Mouse (Mus musculus): ENCODE measurements at regions not wholly inside any gene's neighbourhood (a gene's known extent, or its start where the extent isn't known, plus 50 kb on each side); places are given as distances from the start of the nearest gene placed in this dataset.
"Not testable (repeated sequence)": the region's sequence is repeated elsewhere in the genome, so short reads cannot be mapped to it uniquely, and the experiment has no call there.

DNA sequence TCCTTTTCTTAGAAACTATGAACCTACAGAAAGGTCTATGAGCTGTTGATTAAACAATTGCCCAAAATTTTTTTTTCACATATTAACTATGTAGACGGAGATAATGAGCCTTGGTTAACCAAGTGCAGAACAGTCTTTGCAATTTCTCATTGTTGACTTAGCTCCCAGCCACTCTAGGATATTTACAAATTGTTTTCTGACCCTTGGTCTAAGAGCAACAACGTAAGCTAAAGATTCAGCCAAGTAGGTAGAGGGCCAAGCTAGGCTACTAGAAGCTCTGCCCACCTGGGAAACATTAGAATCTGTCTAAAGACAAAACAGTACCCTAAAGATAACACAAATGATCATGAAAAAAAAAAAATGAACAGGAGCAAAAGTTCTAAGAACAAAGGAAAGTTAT lies 67.5 kb upstream of the Map9 start:
- 54% methylated on average over 2 of the region's 2 CpGs for WGBS
- DNase-seq (ENCODE audit: low read depth, low spot score) = no peak

DNA sequence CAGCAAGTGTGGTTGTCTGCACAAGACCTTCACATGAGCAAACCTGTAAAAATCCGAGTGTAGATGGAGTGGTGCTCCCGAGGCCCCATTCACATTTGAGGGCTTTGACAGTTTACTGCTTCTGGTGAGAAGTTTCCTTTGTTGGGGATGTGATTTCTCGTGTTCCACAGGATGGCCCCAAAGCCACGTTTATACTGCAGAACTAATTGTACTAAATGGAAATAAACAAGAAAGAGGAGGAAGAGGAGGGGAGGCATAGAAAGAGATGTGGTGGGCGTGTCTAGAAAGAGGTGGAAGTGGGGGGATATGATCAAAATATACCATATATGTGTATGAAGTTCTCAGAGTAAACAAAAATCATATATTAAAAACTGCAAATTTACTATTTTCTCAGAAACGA lies 68.8 kb upstream of the Map9 start:
- no peak for DNase-seq (ENCODE audit: low read depth, low spot score)
- 69% methylated on average over 6 of the region's 6 CpGs for WGBS

DNA sequence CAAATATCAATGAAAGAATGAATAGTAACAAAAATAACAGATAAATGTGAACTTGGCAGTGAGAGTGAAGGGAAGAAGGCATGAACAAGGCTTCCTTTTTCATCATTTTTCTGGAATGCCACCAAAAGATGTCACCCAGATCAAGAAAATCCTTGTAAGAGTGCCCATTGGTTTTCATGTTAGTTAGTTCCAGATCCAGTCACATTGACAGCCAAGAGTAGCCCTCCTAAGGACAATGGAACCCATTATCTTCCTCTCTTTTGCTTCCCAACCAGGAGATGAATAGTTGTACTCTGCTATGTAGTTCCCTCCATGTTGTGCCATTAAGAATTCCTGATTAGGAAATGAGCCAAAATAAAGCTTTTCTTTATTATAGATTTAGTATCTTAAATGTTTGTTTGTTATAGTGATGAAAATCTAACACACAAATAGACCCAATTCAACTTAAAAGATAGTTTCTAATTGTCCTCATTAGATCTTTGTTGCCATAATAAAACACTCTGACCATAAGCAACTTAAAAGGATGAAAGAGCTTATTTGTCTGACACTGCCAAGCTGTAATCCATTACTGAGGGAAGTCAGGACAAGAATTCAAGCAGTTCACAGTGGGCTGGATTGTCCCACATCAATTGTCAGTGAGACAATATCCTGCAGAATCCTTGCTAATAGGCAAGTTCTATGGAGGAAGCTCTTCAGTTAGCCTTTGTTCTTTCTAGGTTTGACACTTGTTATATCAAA lies 80.7 kb upstream of the Map9 start:
- DNase-seq (ENCODE audit: low read depth, low spot score) = no peak

DNA sequence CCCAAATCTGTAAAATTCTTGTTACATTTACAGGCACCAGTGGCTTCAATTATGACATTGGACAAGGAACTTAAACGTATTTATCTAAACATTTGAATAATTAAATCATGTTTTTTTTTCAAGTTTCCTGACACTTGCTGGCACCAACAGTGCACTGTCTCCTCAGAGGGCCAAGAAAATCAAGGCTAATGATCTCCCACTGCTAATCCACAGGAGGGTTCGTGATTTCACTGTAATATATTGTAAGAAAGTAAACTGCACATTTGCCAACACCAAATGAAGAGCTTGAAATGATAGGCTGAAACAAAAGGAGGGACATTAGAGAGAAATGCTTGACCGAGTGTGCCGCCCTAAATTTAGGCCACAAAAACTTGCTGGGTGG lies 82.0 kb upstream of the Map9 start:
- no peak for DNase-seq (ENCODE audit: low read depth, low spot score)
- 56% methylated on average over 4 of the region's 4 CpGs for WGBS

DNA sequence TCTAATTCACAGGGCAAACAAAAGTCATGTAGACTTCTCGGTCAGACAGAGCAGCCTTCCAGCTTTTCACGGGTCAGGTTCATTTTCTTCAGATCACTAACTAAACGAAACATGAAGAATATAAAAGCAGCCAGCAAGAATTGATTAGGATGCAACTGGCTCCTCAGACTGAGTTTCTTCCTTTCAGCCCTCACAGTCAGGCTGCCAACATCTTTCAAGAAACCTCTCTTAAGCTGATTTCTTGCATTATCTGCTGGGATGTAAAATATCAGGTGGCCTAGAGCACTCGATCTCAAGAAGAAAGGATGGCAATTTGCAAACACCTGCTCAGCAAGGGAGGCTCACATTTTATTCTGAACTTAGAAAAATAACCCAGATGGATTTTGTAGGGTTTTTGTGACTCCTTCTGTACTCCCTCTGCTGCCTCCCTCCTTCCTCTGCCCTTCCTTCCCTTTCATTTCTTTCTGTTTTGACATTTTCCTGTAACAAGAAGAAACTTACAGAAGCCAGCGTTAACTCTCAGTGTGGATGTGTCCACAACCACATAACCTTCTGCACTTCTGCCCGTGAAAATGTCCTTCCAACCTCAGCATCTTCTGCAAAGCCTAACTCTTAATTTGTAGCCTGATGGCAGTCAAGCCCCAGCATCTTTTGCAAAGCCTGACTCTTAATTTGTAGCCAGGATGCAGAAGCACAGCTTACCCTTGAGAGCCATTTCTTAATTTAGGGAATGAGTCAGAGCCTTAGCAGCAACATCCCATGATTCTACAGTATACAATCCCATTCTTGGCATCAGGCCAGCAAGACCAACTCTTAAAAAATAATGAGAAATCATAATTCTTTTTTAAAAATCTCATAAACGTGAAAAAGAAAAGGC lies 82.7 kb upstream of the Map9 start:
- WGBS = 62% methylated on average over 7 of the region's 7 CpGs
- no peak for DNase-seq (ENCODE audit: low read depth, low spot score)

DNA sequence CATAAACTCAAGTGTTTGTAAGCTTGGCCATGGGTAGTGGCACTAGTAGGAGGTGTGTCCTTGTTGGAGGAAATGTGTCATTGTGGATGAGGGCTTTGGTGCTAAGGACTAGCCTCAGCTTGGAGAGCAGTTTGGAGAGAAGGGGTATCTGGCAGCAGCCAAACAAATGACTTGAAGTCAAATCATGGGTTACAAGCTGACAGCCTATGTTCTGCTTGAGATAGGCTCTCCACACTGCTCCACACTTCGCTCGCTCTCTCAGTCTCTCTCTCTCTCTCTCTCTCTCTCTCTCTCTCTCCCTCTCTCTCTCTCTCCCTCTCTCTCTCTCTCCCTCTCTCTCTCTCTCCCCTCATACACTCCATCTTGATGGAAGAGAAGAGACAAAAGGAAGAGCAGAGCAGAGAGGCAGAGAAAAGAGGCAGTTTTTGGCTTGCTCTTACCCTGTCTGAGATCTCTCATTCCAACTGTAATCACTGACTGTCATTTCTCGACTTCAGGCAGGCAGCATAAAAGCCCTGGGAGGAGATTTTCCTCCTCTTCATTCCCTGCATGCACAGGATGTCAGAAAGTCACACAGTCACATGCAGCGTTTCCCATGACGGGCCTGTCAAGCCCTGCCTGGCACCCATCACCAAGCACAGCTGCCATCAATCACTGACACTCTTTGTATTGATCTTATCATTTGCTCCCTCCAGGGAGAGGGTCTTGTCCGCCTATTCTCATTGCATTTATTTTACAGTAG lies 83.5 kb upstream of the Map9 start:
- no peak for DNase-seq (ENCODE audit: low read depth, low spot score)
- WGBS = 65% methylated on average over 6 of the region's 6 CpGs

DNA sequence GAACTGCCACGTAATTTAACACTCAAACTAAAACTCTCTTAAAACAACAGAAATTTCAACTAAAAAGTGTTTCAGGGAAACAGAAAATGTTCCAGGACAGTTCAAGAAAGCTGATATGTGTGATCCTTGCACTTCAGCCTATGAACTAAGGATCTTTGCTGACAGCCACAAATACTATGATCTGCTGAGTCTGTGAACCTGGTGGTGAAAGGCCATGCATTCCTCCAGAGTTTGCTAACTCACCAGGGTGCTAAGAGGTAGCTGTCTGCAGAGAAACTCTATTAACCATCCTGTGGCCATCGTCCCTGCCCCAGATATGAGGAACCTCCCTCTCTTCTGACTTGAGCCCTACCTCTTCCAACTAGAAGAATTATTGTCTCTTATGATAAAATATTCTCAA lies 84.3 kb upstream of the Map9 start:
- WGBS = 60% methylated on average over 2 of the region's 2 CpGs
- not testable (repeated sequence) for DNase-seq (ENCODE audit: low read depth, low spot score)

DNA sequence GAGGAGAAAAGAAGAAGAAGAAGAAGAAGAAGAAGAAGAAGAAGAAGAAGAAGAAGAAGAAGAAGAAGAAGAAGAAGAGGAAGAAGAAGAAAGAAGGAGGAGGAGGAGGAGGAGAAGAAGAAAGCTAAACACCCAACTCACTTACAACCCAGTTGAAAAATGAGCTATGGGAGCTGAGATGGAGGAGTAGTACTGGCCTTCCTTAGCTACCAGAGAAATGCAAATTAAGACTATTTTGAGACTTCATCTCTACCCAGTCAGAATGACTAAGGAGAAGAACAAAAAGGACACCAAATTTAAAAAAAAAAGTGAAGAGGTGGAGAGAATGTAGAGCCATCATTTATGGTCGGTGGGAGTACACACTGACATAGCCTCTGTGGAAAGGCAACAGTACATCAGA lies 85.9 kb upstream of the Map9 start:
- no peak for DNase-seq (ENCODE audit: low read depth, low spot score)
- WGBS = 76% methylated on average over 1 of the region's 1 CpGs

DNA sequence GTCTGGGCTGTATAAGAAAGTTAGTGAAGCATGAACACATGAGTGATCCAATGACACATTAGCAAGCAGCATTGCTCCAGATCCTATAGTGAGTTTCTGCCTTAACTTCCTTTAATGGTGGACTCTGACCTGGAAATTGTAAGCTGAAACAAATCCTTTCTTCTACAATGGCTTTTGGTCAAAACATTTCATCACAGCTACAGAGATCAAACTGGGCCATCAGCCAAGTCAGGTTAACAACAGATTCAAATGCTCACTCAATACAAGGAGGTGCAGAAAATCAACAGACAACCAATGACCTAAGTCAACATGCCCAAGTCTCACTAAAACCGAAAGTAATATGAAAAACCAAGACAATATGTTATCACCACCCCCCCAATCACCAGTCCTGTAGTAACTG lies 91.9 kb upstream of the Map9 start:
- DNase-seq (ENCODE audit: low read depth, low spot score) = no peak
- 42% methylated on average over 1 of the region's 1 CpGs for WGBS

DNA sequence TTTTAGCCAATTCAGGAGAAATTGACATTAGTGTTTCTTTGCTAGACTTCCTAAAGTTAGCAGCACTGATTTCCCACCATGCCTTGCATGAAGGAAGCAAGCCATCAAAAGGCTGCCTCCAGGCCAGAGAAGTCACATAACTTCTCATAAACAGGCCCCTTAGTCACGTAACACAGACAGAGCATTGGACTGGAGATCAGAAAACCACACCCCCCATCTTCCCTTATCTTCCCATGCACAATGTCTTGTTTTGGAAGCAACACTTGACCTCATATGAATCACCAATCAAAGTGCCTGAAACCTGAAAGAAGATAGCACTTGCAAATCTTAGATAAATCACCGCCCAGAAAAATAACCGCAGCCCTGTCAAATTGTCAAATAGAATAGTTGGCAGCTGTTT lies 95.9 kb upstream of the Map9 start:
- 75% methylated on average over 3 of the region's 3 CpGs for WGBS
- DNase-seq (ENCODE audit: low read depth, low spot score) = no peak

DNA sequence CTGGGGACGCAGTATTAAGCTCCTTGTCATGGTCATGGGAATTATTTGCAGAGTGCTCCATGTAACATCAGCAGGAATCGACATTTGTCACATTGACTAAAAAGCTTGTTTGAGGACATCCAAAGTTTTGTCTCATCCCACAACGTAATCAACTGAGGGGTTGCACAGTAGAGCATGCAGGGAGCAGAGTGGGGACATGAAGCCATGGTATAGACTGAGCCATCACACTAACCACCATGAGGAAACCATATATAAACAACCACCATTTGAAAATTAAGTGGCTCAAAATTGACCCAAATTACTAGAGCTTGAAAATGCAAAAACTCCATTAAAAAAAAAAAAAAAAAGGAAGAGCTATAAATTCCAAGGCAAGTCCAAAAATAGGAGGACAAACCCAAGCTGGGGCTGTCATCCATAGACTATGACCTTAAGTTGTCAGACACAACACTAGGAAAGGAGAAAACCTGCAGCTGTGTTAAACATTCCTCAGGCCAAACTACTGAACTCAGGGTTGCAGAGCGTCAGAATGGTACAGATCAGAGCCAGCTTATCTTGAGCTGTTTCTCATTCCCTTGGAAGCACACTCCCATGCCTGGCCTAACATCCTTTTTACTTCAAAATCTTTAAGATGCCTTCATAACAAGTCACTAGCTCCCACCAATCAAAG lies 97.7 kb upstream of the Map9 start:
- WGBS = 76% methylated on average over 4 of the region's 4 CpGs
- DNase-seq (ENCODE audit: low read depth, low spot score) = no peak

DNA sequence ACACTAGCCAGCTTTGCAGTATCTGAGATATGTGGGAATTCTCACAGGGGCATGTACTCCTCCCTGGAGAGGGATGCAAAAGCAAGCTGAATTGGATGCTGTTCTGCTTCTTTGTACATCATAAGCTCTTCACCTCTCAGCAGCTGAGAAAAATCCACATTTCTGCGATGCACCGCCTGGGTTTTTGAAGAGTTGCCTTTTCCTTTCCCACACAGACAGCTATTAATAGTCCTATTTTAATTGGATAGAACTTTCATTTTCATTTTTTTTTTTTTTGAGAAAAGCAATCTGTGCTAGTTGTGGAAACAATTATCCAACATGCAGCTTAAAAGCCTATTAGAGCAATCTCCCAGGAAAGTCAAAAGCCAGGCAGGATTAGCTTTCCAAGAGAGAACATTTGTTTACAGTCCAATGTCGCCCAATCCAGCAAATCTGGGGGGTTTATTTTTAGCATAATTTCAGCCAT lies 105.2 kb upstream of the Gucy1a1 start:
- WGBS = 59% methylated on average over 3 of the region's 3 CpGs
- no peak for DNase-seq (ENCODE audit: low read depth, low spot score)

DNA sequence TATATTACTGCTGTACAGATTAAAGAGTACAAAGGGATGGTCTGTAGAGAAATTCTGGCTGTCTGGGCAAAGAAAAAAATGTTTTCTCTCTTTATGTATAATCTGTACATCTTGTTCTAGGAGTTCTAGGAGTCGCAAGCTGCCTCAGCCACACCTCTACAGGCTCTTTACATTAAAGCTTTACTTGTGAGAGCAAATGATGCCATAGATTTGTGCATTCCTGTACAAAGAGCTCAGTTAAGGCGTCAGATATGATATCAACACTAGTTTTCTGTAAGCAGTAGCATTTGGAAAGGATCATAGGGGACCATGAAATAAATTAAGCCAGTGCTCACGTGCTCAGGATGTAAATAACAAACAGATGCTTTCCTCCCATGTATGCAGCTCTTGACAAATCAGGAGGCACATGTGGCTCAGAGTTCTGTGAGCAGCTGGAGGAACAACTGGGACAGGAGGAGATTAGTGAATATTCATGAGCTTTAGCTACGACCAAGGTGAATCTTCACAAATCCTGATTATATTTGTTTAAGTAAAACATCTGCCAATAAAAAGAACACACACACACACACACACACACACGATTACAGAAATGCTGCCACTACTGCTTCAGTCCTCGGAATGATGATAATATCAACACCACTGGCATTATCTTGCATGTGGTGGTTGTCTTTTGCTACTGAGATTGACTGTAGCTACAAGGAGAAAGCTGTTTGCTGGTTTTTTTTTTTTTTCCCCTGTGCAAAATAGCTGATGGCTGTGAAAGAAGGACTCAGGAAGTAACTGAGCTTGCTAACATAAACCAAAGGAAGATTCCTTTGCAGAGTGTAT lies 104.6 kb upstream of the Gucy1a1 start:
- WGBS = 41% methylated on average over 6 of the region's 6 CpGs
- DNase-seq (ENCODE audit: low read depth, low spot score) = no peak

DNA sequence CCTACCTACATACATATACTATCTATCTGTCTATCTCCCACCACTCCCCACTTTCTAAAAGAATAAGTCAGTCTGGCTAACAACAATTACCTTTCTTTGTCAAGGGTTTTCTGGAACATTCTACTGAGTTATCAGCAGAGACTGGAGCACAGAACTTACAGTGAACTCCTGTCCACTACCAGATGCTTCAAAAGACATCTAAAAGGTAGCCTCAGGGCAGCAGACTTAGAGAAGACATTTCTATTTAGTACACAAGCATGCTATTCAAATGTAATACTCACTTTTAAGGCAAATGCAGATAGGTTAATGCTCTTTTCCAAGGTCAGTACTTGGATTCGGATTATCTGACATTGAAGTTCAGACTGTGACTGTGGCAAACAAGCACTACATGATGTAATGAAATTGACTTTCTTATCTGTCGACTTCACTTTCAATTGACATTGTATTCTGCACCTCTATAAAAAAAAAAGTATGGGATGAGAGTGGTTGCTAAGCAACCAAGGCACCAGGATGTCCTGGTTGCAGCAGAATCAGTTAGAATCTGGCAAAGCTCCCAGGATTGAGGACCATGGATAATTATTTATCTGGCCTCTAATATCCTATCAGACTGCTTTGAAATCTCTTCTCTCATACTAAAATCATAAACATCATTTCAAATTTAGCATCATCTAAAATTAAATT lies 90.9 kb upstream of the Gucy1a1 start:
- no peak for DNase-seq (ENCODE audit: low read depth, low spot score)
- 54% methylated on average over 2 of the region's 2 CpGs for WGBS

DNA sequence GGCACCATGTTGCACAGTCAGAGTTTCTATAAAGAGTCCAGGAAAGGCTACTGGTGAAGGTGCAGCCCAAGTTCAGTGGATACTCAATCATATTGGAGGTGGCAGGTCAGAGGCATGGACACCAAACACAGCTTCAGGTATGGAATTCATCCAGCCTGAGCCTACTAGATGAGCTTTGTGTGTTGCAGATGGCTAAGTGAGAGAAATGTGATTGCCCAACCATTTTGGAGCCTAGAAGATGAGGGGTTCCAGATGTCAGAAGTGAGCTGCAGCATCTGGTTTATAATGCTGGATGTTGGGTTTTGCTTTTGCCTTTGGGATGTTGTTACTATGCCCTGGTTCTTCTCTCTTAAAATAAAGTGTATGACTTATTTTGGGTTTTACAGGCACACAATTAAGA lies 88.7 kb upstream of the Gucy1a1 start:
- DNase-seq (ENCODE audit: low read depth, low spot score) = no peak

DNA sequence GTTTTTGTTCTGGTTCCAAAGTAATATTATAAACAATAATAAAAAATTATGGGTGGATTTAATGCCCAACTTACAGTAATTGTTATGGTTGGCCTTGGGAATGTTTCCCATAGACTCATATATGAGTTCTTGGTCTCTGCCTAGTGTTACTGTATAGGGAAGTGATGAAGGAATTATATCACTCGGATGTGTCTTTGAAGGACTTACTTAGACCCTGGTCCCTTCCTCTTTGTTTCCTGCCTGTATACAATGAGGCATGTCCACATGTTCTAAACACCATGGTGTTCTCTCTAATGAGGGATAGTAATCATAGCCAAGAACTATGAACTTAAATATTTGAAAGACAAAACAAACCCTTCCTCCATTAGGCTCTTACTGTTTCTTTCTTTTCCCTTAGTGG lies 77.8 kb upstream of the Gucy1a1 start:
- no peak for DNase-seq (ENCODE audit: low read depth, low spot score)
- WGBS = 84% methylated on average over 1 of the region's 1 CpGs

DNA sequence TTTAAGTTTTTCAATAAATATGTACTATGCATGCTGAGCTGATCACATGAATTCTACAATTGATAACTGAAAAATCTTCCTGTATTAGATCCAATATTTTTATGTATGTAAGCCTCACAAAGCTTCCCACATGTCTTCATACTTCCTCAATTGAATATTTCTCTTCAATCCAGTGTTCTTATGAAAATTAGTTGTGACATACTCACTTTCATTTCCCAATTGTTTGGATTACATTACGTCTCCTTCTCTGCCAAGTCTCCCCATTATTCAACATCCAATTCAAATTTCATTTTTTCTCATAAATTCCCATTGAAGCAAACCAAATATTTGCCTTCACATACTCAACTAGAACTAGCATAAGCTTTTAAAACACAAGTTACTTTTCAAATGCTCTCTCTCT lies 76.3 kb upstream of the Gucy1a1 start:
- WGBS = 69% methylated on average over 1 of the region's 1 CpGs
- DNase-seq (ENCODE audit: low read depth, low spot score) = no peak

DNA sequence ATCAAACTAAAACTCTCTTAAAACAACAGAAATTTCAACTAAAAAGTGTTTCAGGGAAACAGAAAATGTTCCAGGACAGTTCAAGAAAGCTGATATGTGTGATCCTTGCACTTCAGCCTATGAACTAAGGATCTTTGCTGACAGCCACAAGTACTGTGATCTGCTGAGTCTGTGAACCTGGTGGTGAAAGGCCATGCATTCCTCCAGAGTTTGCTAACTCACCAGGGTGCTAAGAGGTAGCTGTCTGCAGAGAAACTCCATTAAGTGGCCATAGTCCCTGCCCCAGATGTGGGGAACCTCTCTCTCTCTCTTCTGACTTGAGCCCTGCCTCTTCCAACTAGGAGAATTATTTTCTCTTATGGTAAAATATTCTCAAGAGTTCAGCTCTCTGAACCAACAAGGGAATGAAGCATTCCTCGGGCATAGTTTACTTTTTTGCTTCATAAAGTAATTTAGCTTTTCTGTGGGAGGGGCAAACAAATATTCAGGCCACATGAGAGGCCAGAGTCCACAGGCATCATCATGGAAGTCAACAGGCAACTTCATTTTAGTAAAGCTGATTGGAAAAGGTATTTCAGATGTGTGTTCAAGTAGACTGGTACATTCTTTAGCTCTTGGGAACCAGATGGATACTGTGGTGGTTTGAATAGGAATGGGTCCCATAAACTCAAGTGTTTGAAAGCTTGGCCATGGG lies 73.8 kb upstream of the Gucy1a1 start:
- DNase-seq (ENCODE audit: low read depth, low spot score) = peak; percentile 27
- WGBS = 25% methylated on average over 1 of the region's 1 CpGs
